Mouse (Mus musculus) olfactory bulb, adult 2 months (tissue): Measurements from ENCODE around the gene Pck2. TPM values are rescaled to one million over a fixed set of nuclear protein-coding genes. Genes with fewer than 3 reads are reported as not detected.

ENCODE experiments used
- H3K27ac ChIP-seq: fragments of 200-500 bp; 2 replicates; pipeline ENCODE4 v1.5.1; 2012; ENCODE audit warnings: low read depth, low read length; ENCODE audit not compliant: insufficient read depth
- H3K4me1 ChIP-seq: fragments of 200-500 bp; 2 replicates; pipeline ENCODE4 v1.6.1; 2012; ENCODE audit warnings: low read length; ENCODE audit not compliant: control insufficient read depth, insufficient read depth
- H3K4me3 ChIP-seq: fragments of 200-500 bp; 2 replicates; pipeline ENCODE4 v1.5.1; 2012; ENCODE audit warnings: mild to moderate bottlenecking, low read depth, low read length, moderate library complexity; ENCODE audit not compliant: insufficient read depth
- CTCF ChIP-seq: fragments of 200-500 bp; IDR thresholded peaks from 2 replicates; pipeline ENCODE4 v1.5.1; 2012; ENCODE audit warnings: low read depth, mild to moderate bottlenecking, low read length, moderate library complexity; ENCODE audit not compliant: insufficient read depth
- POLR2A ChIP-seq: fragments of 200-500 bp; IDR thresholded peaks from 2 replicates; pipeline ENCODE4 v1.6.1; 2012; ENCODE audit warnings: mild to moderate bottlenecking, low read depth, low read length, moderate library complexity; ENCODE audit not compliant: insufficient read depth
- WGBS: fragments of 180-500 bp; shearing (Covaris S2); methylation state at CpG from one replicate; pipeline ENCODE4 v1.1.7; 2018; 5-methylcytosine and 5-hydroxymethylcytosine counted together
- polyA plus RNA-seq: library from polyadenylated mRNA; stranded (reverse); fragments of >200 nt; gene quantifications from 2 replicates; pipeline ENCODE4 v1.2.4, GENCODE M21; 2012; ENCODE audit warnings: low replicate concordance; ENCODE audit not compliant: missing spikeins, insufficient read depth, insufficient read length

Pck2 gene
- polyA plus RNA-seq, 1 experiment = not detected

GRCm38 (mm10) chr14:55524062-55524461, 16.0 kb upstream of the Pck2 start:
- Histone ChIP-seq H3K27ac (no peak overlapping the region), H3K4me1 (peaks cover 11% of the 10 kb centered on the region), H3K4me3 (no peak overlapping the region)
- TF ChIP-seq POLR2A (no peak), CTCF (no peak)
- 69% methylated on average over 4 of the region's 4 CpGs for WGBS

GRCm38 (mm10) chr14:55524785-55525184, 15.3 kb upstream of the Pck2 start, which contains the start of gene Nrl:
TSS of gene Nrl (minus strand) at chr14:55524981.
- Histone ChIP-seq H3K27ac (no peak within 1 kb of the TSS), H3K4me1 (peaks cover 10% of the 10 kb centered on the region), H3K4me3 (no peak within 1 kb of the TSS)
- 52% methylated on average over 8 of the region's 8 CpGs for WGBS
- TF ChIP-seq CTCF = no peak

- no peak for TF ChIP-seq CTCF
- Histone ChIP-seq H3K4me3 (no peak overlapping the region), H3K4me1 (no peaks in the 10 kb centered on the region), H3K27ac (no peak overlapping the region)
- WGBS = 75% methylated on average over 2 of the region's 2 CpGs
Measured at GRCm38 (mm10) chr14:55526674-55527073, 13.4 kb upstream of the Pck2 start.

GRCm38 (mm10) chr14:55527940-55528339, 12.1 kb upstream of the Pck2 start:
- 15% methylated on average over 3 of the region's 3 CpGs for WGBS
- H3K4me1 ChIP-seq = no peaks in the 10 kb centered on the region
- H3K4me3 ChIP-seq = no peak overlapping the region
- TF ChIP-seq CTCF (no peak), POLR2A (no peak)
- H3K27ac ChIP-seq = no peak overlapping the region

GRCm38 (mm10) chr14:55536116-55536745, 3.8 kb upstream of the Pck2 start:
- Histone ChIP-seq H3K27ac (no peak overlapping the region), H3K4me1 (peaks cover 7% of the 10 kb centered on the region; the same call in 1 of the 2 replicates), H3K4me3 (no peak overlapping the region)
- no peak for TF ChIP-seq POLR2A
- peak; percentile 68 for TF ChIP-seq CTCF
- 60% methylated on average over 6 of the region's 6 CpGs for WGBS

GRCm38 (mm10) chr14:55540787-55541321, 788 bp downstream of the Pck2 start:
- Histone ChIP-seq H3K4me3 (peak overlapping the region; percentile 68), H3K4me1 (peaks cover 18% of the 10 kb centered on the region), H3K27ac (peak overlapping the region; percentile 86)
- 6% methylated on average over 10 of the region's 10 CpGs for WGBS
- TF ChIP-seq POLR2A (no peak), CTCF (no peak)

GRCm38 (mm10) chr14:55542268-55542667, 2.2 kb downstream of the Pck2 start:
- Histone ChIP-seq H3K27ac (no peak overlapping the region), H3K4me1 (peaks cover 18% of the 10 kb centered on the region), H3K4me3 (no peak overlapping the region)
- no peak for TF ChIP-seq CTCF
- 87% methylated on average over 12 of the region's 12 CpGs for WGBS

GRCm38 (mm10) chr14:55544334-55544733, 4.3 kb downstream of the Pck2 start:
- H3K4me1 ChIP-seq = peaks cover 18% of the 10 kb centered on the region
- H3K27ac ChIP-seq = no peak overlapping the region
- 39% methylated on average over 9 of the region's 9 CpGs for WGBS
- no peak for TF ChIP-seq CTCF
- TF ChIP-seq POLR2A = no peak
- H3K4me3 ChIP-seq = no peak overlapping the region

- WGBS = 69% methylated on average over 6 of the region's 6 CpGs
- TF ChIP-seq CTCF = no peak
- TF ChIP-seq POLR2A = no peak
- no peak overlapping the region for H3K4me3 ChIP-seq
- no peak overlapping the region for H3K27ac ChIP-seq
- H3K4me1 ChIP-seq = no peaks in the 10 kb centered on the region
Measured at GRCm38 (mm10) chr14:55550191-55550590, 10.1 kb downstream of the Pck2 start.
